Mouse (Mus musculus): Measurements from ENCODE around the gene Apoe.

The Apoe gene

DNA sequence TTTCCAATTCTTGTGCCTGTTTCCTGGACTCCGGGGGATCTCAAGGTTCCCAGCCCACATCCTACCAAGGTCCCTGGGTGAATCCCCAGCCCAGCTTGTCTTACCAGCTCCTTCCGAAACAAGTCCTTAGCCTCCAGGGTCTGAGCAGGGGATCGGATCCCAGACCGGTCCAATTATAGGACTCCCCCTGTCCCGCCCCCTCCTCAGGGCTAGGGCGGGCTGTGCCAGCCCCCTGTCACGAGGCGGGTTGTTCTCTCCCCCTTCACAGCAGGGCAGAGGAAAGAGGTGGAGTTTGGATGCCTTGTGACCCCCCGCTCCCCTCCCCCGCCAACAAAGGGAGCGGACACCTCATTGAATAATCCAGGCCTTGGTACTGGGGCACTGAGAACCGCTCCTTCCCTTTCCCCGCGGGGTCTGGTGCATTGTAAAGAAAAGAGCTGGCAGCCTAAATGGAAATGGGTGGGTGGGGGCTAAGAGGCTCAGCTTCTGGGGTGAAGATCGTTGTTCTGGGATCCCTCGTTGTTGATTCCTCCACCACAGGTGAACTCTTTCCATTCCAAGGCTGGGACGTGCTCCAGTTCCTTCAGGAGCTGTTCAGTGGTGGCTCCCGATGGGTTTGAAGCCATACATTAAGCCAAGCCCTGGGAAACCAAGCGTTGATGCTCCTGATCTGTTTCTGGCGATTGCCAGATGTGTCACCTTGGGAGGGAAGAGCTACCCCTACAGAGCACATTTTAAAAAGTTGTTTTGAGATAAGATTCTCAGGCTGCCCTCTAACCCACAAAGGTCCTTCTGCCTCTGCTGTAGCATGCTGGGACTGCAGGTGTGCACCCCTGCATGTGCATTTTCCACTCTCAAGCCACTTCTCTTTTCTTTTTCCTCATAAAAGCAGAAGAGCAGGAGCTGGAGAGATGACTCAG is at the start of gene Apoe:
TSS of gene Apoe (minus strand) at position 282 of the 920 bp plus-strand sequence.
- DNase-seq = no peak

- DNase-seq = no peak
Measured at GRCm38 (mm10) chr7:19747420-19748218, 48.6 kb upstream of the Apoe start.

GRCm38 (mm10) chr7:19746426-19747201 is 47.6 kb upstream of the Apoe start:
- DNase-seq = no peak

- no peak for DNase-seq
Measured at GRCm38 (mm10) chr7:19745971-19746370, 47.0 kb upstream of the Apoe start.

DNA sequence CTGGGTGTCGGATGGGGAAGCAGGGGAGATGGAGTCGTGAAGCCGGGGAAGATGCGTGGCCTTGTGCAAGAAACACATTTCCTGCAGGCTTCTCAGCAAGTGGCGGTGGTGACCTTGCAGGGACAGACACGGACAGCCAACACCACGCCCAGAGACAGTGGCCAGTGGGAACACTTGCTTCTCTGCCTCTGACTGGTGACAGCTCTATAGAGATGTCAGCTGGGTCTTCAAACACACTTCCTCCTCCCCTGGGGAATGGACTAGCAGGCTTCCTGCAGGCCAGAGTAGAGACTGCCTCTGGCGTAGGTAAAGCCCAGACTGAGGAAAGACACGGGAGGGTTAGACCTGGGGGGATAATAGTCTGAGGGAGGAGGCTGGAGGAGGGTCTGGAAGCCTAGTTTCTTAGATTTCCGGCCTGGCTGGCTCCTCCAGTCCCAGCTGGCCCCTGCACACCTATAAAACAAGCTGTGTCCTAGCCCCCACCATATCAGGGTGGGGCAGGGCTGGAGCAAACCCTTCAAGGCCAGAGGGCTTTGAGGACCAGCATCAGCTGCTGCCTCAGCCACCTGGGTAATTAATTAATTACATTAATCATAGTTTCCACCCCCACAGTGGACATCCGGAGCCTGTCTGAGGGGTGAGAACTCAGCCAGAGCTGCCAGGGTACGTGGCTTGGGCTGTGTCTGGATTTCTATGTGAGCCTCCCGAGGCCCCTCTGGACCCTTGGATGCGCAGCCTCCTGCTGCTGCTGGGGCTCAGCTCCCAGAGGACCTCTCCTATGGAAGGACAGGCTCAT is 45.8 kb upstream of the Apoe start:
- DNase-seq = no peak

DNA sequence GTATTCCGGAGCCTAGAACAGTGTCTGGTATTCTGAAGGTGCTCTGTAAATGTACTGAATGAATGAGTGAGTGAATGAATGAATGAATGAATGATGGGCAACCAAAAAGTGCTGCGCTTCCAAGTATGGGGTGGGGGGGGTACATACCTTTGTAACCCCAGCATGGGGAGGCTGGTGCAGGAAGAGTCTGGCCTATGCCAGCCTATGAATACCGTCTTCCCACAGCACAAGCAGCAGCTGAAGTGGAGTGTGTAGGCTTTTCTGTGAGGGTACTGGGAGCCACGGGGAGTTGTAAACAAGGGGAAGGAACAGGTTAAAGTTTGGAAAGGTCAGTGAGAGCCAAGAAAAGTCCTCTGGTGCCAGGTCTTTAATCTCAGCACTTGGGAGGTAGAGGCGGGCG is 44.8 kb upstream of the Apoe start:
- no peak for DNase-seq

DNA sequence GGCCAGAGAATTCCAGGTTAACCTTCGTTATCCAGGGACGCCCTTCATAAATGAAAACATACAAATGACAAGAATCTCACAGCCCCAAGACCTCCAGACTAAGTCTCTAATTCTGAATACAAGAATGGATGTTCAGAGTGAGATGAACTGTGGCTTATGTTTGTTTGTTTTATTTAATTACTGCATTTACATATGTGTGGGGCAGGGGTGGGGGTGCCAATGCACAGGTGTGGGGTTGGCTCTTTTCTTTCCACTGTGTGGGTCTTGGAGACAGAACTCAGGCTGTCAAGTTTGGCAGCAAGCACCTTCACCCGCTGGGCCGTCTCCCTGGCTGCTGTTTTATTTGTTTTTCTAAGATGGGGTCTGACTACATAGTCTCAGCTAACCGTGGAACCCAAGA is 43.5 kb upstream of the Apoe start:
- no peak for DNase-seq

GRCm38 (mm10) chr7:19741329-19742031 is 42.5 kb upstream of the Apoe start:
- no peak for DNase-seq

GRCm38 (mm10) chr7:19740269-19740668 is 41.3 kb upstream of the Apoe start:
- DNase-seq = no peak

- DNase-seq = no peak
Measured at GRCm38 (mm10) chr7:19738771-19739170, 39.8 kb upstream of the Apoe start.

DNA sequence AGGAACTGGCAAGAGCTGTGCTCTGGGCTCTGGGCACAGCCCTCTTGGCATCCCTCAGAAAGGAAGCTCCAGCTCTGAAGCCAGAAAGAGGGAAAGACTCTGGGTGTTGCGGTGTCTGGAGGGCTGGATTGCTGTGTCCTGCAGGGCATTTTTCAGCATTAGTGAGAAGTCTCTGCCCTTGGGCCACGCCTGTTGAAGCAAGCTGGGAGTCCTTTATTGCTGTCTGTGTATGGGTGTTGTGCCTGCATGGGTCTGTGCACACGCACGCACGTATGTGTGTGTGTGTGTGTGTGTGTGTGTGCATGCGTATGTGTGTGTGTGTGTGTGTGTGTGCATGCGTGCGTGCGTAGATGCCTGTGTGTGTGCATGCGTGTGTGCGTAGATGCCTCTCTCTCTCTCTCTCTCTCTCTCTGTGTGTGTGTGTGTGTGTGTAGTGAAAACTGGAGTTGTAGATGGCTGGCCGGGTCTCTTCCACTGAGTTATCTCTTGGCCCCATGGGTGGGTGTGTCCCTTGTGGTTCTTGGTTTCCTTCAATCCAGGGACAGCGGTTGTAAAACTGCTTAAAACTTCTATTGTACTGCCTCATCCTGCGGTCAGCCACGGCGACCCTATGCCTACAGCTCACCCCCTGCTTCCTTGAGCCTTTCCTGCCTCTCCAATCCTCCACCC is 37.5 kb upstream of the Apoe start:
- no peak for DNase-seq

DNA sequence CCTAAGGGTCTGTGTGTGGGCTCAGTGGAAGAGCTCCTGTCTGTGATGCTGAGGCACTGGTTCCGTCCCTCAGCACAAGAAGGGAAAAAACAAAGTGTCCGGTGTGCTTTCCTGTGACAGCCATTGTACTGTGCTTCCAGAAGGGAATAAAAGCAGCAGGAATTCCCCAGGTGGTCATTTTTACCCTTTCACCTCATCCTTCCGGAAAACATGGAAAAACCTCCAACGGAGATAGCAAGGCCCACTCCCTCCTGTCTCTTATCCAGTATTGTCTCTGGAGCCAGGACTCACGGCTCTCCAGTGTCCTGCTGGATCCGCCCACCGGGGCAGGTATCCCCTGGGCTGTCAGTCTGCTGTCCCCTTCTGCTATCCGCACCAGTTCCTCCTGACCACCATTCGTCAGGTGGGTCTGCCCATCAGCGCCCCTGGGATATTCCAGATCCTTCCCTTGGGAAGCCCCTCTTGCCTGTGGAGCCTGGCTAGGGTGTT is 35.2 kb upstream of the Apoe start:
- DNase-seq = no peak

DNA sequence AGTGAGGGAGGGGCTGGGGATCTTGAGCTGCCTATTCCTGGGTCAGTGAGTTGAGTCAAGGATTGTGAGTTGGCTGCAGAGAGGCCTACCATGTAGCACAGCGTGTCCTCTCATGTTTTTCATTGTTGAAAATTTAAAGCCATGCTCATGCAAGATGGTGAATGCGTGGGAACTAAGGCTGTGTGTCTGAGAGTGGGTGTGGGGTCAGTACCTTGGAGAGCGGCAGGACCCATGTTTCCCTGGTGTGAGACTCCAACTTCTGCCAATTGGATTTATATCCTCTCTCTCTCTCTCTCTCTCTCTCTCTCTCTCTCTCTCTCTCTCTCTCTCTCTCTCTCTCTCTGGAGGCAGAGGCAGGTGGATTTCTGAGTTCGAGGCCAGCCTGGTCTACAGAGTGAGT is 27.6 kb upstream of the Apoe start:
- no peak for DNase-seq

DNA sequence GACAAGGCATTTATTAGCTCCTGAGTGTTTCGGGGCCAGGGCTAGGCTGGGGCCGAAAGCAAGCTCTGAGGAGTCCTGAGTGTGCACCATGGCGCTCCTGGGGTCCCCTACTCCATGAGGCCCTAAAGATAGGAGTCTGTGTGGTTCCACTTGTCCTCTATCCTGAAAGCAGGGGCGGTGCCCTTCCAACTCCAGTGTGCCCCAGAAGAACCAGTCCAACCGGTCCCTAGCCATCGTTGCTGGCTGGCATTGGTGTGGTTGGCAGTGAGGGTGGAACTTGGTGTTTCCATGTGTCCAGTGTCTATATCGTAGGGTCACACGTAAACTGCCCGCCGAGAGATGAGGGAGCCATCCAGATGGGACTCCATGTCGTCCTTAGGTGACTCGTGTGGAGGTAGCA is 25.2 kb upstream of the Apoe start:
- DNase-seq = no peak

DNA sequence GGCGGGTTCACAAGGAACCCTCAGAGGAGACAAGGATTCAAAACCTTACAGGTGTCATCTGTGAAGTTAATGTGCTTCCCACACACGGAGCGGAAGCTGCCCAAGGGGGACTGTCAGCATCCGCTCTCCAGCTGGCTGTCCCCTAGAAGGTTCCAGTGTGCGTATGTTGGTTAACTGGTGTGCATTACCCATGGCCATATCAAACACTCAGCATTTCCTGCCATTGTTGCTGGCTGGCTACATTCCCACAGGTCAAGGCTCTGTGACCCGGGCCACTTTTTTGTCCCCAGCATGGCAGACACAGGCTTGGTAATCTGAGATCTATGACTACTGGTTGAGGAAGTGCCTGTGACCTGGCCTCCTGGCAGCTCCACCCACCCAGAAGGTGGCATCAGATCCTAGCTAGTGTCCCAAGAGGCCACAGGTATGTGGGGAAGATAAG is 23.8 kb upstream of the Apoe start:
- no peak for DNase-seq

DNA sequence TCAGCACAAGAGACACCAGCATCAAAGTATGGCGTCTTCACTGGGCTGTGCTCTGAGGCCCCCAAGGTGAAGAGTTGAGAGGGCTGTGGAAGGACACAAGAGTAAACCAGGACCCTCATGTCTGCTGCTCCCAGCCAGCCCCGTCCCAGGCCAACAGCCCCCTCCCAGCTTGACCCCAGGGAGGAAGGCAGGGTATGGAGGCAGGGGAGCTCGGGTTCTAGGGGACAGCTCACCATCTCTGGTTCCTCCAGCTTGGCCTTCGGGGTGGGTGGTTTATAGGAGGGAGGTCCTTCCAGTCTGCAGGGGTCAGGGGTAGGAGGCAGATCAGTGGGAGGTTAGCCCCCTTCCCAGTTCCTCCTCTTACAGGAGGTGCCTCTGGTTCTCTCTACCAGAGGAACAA is 20.2 kb upstream of the Apoe start:
- DNase-seq = no peak

GRCm38 (mm10) chr7:19718297-19718952 is 19.4 kb upstream of the Apoe start:
- no peak for DNase-seq

GRCm38 (mm10) chr7:19717346-19717745 is 18.4 kb upstream of the Apoe start:
- no peak for DNase-seq

- DNase-seq = no peak
Measured at GRCm38 (mm10) chr7:19716822-19717221, 17.8 kb upstream of the Apoe start.

DNA sequence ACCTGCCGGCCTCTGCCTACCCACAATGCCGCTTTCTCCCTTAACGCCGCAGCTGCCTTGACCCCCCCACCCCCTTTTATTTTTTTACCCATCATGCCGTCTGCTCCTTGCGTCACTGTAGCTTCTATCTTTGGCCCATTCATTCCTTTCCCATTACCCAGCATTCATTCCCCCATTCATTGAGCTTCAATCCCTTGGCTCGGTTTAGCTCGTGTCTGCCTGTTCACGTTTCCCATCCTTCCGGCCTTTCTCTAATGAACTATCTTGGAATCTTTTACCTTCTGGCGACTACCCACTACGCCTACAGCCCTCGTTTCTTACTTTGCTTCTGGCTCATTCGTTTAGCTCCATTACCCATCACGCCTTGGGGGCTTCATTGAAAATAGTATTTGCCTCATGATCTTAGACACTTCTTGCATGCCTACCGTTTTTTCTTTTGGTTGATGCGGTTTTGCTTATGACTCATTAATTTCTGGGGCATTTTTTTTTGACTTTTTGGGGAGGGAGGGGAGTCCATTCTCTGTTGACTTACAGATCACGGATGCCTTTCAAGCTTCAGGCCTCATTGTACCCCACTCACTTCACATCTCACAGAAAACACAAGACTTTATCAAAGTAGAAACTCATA is 17.2 kb upstream of the Apoe start:
- DNase-seq = no peak
